Mouse (Mus musculus) heart, postnatal 0 days (tissue): ENCODE results near the gene Prr13. TPM values are rescaled to one million over a fixed set of nuclear protein-coding genes. Genes with fewer than 3 reads are reported as not detected.

Source experiments
- ATAC-seq: fragments of 200-750 bp; cut with Nextera tagmentation; 2 replicates; pipeline ENCODE4 v1.8.0; 2017; ENCODE audit warnings: low read depth, moderate number of reproducible peaks, moderate library complexity; ENCODE audit not compliant: insufficient read depth
- DNase-seq: peaks from one replicate; pipeline ENCODE4 v3.0.0-alpha.2; 2016; ENCODE audit warnings: low spot score
- H3K27ac ChIP-seq: fragments of 300-500 bp; sonication (generic); 2 replicates; pipeline ENCODE4 v1.5.1; 2014; ENCODE audit warnings: low read depth, mild to moderate bottlenecking
- H3K27me3 ChIP-seq: fragments of 300-500 bp; sonication (generic); 2 replicates; pipeline ENCODE4 v1.6.1; 2014; ENCODE audit warnings: low read length, mixed read lengths; ENCODE audit not compliant: control insufficient read depth, insufficient read depth
- H3K36me3 ChIP-seq: fragments of 300-500 bp; sonication (generic); replicated peaks from 2 replicates; pipeline ENCODE4 v1.6.1; 2014; ENCODE audit warnings: low read length, mixed read lengths; ENCODE audit not compliant: control insufficient read depth, insufficient read depth
- H3K4me1 ChIP-seq: fragments of 300-500 bp; sonication (generic); 2 replicates; pipeline ENCODE4 v1.6.1; 2014; ENCODE audit warnings: antibody characterized with exemption; ENCODE audit not compliant: control insufficient read depth, insufficient read depth
- H3K4me2 ChIP-seq: fragments of 300-500 bp; sonication (generic); 2 replicates; pipeline ENCODE4 v1.6.1; 2014; ENCODE audit warnings: low read depth, mild to moderate bottlenecking, low read length, moderate library complexity
- H3K4me3 ChIP-seq: fragments of 300-500 bp; sonication (generic); 2 replicates; pipeline ENCODE4 v1.5.1; 2014; ENCODE audit warnings: low read depth, low read length
- H3K9ac ChIP-seq: fragments of 300-500 bp; sonication (generic); replicated peaks from 2 replicates; pipeline ENCODE4 v1.6.1; 2014; ENCODE audit warnings: low read depth, low read length, mixed read lengths
- H3K9me3 ChIP-seq: fragments of 300-500 bp; sonication (generic); replicated peaks from 2 replicates; pipeline ENCODE4 v1.6.1; 2016; ENCODE audit warnings: low read length; ENCODE audit not compliant: control insufficient read depth
- CTCF ChIP-seq: IDR thresholded peaks from 2 replicates; pipeline ENCODE4 v1.5.1; 2016; ENCODE audit warnings: antibody characterized with exemption, control low read depth, low read depth
- EP300 ChIP-seq: IDR thresholded peaks from 2 replicates; pipeline ENCODE4 v1.6.1; 2016; ENCODE audit warnings: antibody characterized with exemption, low read depth
- WGBS: fragments of 180-500 bp; shearing (Covaris S2); extraction: QIAGEN DNeasy Blood & Tissue Kit; methylation state at CpG from one replicate; pipeline ENCODE4 v1.1.7; 2014; 5-methylcytosine and 5-hydroxymethylcytosine counted together
- polyA plus RNA-seq: library from polyadenylated mRNA; unstranded; fragments of >200 nt; fragmentation: Nextera tagmentation; extraction: Ambion mirVana; gene quantifications from 2 replicates; pipeline ENCODE4 v1.2.1, GENCODE M21; 2015
- total RNA-seq: library from RNA; depleted of rRNA; stranded (reverse); fragments of >200 nt; gene quantifications from 2 replicates; pipeline ENCODE4 v1.2.3, GENCODE M21; 2014; ENCODE audit warnings: low replicate concordance; rRNA removed

The Prr13 gene
- total RNA-seq, result 16.8 and 25.7 TPM in 2 replicates
- polyA plus RNA-seq, result 71.4 and 73.4 TPM in 2 replicates

DNA sequence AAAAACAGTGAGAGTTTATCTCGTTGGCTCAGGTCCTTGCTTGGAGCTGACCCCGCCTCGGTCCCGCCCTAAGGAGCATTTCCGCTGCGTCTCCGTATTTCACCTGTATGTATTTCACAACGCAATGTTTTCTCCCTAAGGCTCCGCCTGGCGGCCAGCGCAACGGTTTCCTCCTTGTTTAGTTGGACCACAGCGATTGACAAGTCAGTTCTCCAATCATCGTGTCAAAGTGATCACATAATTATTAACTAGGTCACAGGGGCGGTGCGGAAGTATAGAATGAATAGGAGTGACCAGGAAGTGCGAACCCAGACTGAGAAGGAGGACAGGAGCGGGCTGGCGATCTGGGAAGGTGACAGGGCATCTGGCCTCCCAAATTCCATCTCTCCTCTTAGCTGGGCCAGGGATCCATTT is at the start of gene Prr13:
Gene Prr13 (plus strand): TSS at position 125 of the 414 bp plus-strand sequence.
- H3K27me3 ChIP-seq, result no peaks in the 10 kb centered on the region
- no peaks in the 10 kb centered on the region; the same call in 1 of the 2 replicates for H3K36me3 ChIP-seq
- no peak for TF ChIP-seq EP300
- TF ChIP-seq CTCF, result peak; percentile 72
- peaks cover 16% of the 10 kb centered on the region; the same call in 1 of the 2 replicates for H3K4me1 ChIP-seq
- peak; percentile 89 for ATAC-seq
- peak within 1 kb of the TSS; percentile 57 for H3K4me3 ChIP-seq
- peak within 1 kb of the TSS; percentile 56; the same call in 1 of the 2 replicates for H3K9ac ChIP-seq
- peak within 1 kb of the TSS; percentile 79 for H3K4me2 ChIP-seq
- WGBS, result 0% methylated on average over 19 of the region's 19 CpGs
- H3K9me3 ChIP-seq, result no peaks in the 10 kb centered on the region
- peak within 1 kb of the TSS; percentile 77 for H3K27ac ChIP-seq
- peak; percentile 94 for DNase-seq

DNA sequence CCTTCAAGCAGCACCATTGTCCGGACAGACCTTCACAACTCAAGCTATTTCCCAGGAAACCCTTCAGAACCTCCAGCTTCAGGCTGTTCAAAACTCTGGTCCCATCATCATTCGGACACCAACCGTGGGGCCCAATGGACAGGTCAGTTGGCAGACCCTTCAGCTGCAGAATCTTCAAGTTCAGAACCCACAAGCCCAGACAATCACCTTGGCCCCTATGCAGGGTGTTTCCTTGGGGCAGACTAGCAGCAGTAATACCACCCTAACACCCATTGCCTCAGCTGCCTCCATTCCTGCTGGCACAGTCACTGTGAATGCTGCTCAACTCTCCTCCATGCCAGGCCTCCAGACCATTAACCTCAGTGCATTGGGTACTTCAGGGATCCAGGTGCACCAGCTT is 49.5 kb upstream of the Prr13 start:
- no peak overlapping the region for H3K4me3 ChIP-seq
- WGBS, result 90% methylated on average over 3 of the region's 3 CpGs
- no peak for DNase-seq
- TF ChIP-seq EP300 (no peak), CTCF (no peak)
- no peaks in the 10 kb centered on the region for H3K9me3 ChIP-seq
- H3K9ac ChIP-seq, result no peak overlapping the region
- H3K27me3 ChIP-seq, result no peaks in the 10 kb centered on the region
- H3K27ac ChIP-seq, result no peak overlapping the region
- H3K36me3 ChIP-seq, result peaks cover 56% of the 10 kb centered on the region
- no peak overlapping the region for H3K4me2 ChIP-seq
- ATAC-seq, result no peak
- peaks cover 19% of the 10 kb centered on the region for H3K4me1 ChIP-seq

DNA sequence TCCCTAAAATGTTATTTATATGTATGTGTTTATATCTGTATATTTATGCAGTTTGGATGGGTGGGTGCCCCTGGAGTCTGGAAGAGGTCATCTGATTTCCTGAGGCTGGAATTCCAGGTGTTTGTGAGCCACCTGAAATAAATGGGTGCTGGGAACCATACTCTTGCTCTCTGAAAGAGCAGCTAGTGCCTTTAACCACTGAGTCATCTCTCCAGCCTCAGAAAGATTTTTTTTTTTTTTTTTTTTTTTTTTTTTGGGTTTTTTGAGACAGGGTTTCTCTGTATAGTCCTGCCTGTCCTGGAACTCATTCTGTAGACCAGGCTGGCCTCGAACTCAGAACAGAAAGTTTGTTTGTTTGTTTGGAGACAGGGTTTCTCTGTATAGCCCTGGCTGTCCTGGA is 47.8 kb upstream of the Prr13 start:
- Histone ChIP-seq H3K9me3 (no peaks in the 10 kb centered on the region), H3K27me3 (no peaks in the 10 kb centered on the region), H3K27ac (no peak overlapping the region), H3K9ac (no peak overlapping the region), H3K4me3 (no peak overlapping the region), H3K4me1 (peaks cover 15% of the 10 kb centered on the region), H3K36me3 (peaks cover 57% of the 10 kb centered on the region), H3K4me2 (no peak overlapping the region)
- ATAC-seq, result no peak
- DNase-seq, result no peak
- no peak for TF ChIP-seq EP300
- no peak for TF ChIP-seq CTCF
- WGBS, result 96% methylated on average over 1 of the region's 1 CpGs

DNA sequence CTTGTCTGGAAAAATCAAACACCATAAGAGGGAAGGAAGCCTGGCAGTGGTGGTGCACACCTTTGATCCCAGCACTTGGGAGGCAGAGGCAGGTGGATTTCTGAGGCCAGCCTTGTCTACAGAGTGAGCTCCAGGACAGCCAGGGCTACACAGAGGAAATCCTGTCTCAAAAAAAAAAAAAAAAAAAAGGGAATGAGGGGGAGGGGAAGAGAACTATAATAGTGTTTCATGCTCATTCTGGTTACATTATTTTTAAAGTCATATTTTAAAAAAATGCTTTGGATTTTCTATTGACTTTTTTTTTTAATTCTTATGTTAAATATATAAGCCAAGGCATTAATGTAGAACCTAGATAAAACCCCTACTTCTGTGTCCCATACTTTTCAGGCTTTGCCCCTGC is 45.1 kb upstream of the Prr13 start:
- no peak overlapping the region for H3K9ac ChIP-seq
- ATAC-seq, result no peak
- H3K4me2 ChIP-seq, result no peak overlapping the region
- no peaks in the 10 kb centered on the region for H3K9me3 ChIP-seq
- DNase-seq, result no peak
- no peak for TF ChIP-seq CTCF
- no peak for TF ChIP-seq EP300
- H3K4me1 ChIP-seq, result peaks cover 9% of the 10 kb centered on the region
- H3K4me3 ChIP-seq, result no peak overlapping the region
- H3K27me3 ChIP-seq, result no peaks in the 10 kb centered on the region
- no peak overlapping the region for H3K27ac ChIP-seq
- H3K36me3 ChIP-seq, result peaks cover 46% of the 10 kb centered on the region

DNA sequence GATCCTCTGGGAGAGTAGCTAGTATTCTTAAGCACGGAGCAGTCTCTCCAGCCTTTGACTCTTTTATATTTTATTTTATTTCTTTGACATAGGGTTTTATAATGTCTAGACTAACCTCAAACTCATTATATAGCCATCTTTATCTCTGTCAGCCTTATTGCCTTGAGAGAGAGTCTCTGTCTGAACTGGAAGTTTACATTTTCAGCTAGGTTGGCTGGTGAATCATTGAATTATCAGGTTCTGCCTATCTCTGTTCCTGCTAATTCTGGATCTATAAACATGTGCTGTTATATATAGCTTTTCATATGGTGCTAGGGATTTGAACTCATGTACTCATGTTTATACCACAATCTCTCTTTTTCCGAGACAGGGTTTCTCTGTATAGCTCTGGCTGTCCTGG is 41.3 kb upstream of the Prr13 start:
- no peak for DNase-seq
- no peak overlapping the region for H3K4me3 ChIP-seq
- no peak for ATAC-seq
- H3K36me3 ChIP-seq, result peaks cover 15% of the 10 kb centered on the region; the same call in 1 of the 2 replicates
- no peak overlapping the region for H3K9ac ChIP-seq
- no peaks in the 10 kb centered on the region for H3K9me3 ChIP-seq
- WGBS, result 76% methylated on average over 2 of the region's 2 CpGs
- no peak overlapping the region for H3K4me2 ChIP-seq
- H3K4me1 ChIP-seq, result no peaks in the 10 kb centered on the region; the same call in 1 of the 2 replicates
- H3K27ac ChIP-seq, result no peak overlapping the region
- H3K27me3 ChIP-seq, result no peaks in the 10 kb centered on the region
- TF ChIP-seq CTCF (no peak), EP300 (no peak)

DNA sequence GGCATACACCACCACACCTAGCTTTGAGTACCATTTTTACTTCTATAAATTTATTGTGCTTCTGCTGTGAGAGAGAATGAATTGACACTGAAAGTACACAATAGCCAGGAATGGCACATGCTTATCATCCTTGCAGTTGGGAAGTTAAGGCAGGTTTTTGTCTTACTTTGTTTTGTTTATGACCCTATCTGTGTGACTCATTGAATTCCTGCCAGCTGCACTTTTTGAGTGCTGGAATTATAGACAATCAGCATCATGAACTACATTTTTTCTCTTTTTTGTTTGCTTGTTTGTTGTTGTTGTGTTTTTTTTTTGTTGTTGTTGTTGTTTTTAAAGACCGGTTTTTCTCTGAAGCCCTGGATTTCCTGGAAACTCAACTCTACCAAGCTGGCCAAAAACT is 37.8 kb upstream of the Prr13 start:
- WGBS, result 24% methylated on average over 1 of the region's 1 CpGs
- H3K36me3 ChIP-seq, result peaks cover 7% of the 10 kb centered on the region
- no peaks in the 10 kb centered on the region for H3K27me3 ChIP-seq
- DNase-seq (no peak), ATAC-seq (no peak)
- H3K4me3 ChIP-seq, result no peak overlapping the region
- no peak for TF ChIP-seq EP300
- TF ChIP-seq CTCF, result no peak
- H3K4me1 ChIP-seq, result no peaks in the 10 kb centered on the region; the same call in 1 of the 2 replicates
- no peak overlapping the region for H3K9ac ChIP-seq
- 0 out of 2 replicates have a peak overlapping the region, but pooled peaks have one; percentile 38 for H3K27ac ChIP-seq
- H3K9me3 ChIP-seq, result no peaks in the 10 kb centered on the region
- no peak overlapping the region for H3K4me2 ChIP-seq
